Mouse (Mus musculus) E14TG2a.4 (cell line): ENCODE measurements around the gene Dnajb1.
A peak's percentile ranks its signal among the peaks of the same experiment; 100 is the strongest.

ENCODE experiments used
- H3K27me3 ChIP-seq: 2 replicates; pipeline ENCODE4 v1.6.1; 2014; ENCODE audit warnings: low read length, control low read depth; ENCODE audit not compliant: insufficient read depth
- H3K36me3 ChIP-seq: 2 replicates; pipeline ENCODE4 v1.6.1; 2014; ENCODE audit warnings: low read length, control low read depth; ENCODE audit not compliant: insufficient read depth
- H3K4me1 ChIP-seq: replicated peaks from 2 replicates; pipeline ENCODE4 v1.6.1; 2014; ENCODE audit warnings: low read depth, low read length, control low read depth
- H3K4me3 ChIP-seq: replicated peaks from 2 replicates; pipeline ENCODE4 v1.5.1; 2014; ENCODE audit warnings: mild to moderate bottlenecking, low read length
- H3K9me3 ChIP-seq: 2 replicates; pipeline ENCODE4 v1.6.1; 2014; ENCODE audit warnings: low read length, control low read depth
- CTCF ChIP-seq: conservative IDR thresholded peaks from 2 replicates; pipeline ENCODE4 v1.5.1; 2014; ENCODE audit warnings: low read length
- NANOG ChIP-seq: IDR thresholded peaks from 2 replicates; pipeline ENCODE4 v1.6.1; 2014; ENCODE audit warnings: borderline replicate concordance, low read length, mixed read lengths
- POU5F1 ChIP-seq: IDR thresholded peaks from 2 replicates; pipeline ENCODE4 v1.6.1; 2014; ENCODE audit warnings: low read length, borderline replicate concordance

Gene Dnajb1

DNA sequence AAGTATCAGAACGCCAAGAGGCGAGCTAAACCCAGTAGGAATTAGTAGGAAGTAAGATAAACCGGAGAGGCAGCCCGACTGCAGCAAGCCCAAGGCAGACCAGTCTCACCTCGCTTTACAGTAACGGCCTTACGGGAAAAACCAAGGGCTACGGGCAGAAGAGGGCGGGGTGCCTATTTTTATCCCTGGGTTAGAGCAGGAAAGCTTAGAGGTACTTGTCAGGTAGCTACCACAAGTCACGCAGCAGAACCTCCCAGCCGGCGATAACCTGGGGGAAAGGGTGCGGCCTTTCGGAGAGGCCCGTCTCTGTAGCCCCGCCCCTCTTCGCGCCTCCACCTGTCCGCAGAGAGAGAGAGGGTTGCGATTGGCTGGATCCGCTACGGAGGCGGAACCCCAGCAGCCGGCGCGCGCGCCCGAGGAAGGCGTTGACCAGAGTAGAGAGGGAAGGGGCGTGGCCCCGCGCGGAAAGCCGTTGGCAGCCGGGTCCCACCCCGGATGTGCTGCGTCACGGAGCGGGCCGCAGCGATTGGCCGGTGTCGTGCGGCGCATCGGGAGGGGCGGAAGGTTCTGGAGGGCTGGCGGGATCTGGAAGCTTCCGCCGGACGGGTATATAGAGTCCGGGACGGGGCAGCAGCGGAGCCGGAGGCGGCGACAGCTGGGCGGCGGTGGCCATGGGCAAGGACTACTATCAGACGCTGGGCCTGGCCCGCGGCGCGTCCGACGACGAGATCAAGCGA, at the start of gene Dnajb1, which contains the start of gene Tecr:
Gene Dnajb1, plus strand, starts transcription at position 533 of the 737 bp plus-strand sequence.
Gene Tecr, minus strand, starts transcription at position 311 of the 737 bp plus-strand sequence.
- peak within 1 kb of the TSS; percentile 93 for H3K4me3 ChIP-seq
- peaks cover 64% of the 10 kb centered on the region for H3K4me1 ChIP-seq
- TF ChIP-seq POU5F1 = no peak
- H3K36me3 ChIP-seq = peaks cover 38% of the 10 kb centered on the region
- no peaks in the 10 kb centered on the region for H3K27me3 ChIP-seq
- no peaks in the 10 kb centered on the region for H3K9me3 ChIP-seq

DNA sequence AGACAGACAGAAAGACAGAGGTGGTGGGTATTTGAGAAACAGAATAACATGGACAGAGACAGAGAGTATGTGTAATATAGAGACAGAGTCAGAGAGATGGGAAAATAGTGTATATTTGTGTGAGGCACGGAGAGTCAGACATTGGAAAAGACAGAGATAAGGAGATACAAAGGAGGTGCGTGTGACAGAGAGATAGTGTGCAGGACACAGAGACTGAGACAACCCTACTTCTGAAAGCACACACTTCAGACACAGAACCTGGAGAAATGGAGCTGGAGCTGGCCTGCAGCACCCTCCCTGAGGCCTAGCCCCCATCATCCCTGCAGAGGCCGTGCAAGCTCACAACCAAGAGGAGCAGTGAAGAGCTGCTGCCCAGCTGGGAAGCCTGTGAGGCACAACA, 45.3 kb upstream of the Dnajb1 start:
- TF ChIP-seq CTCF (no peak), POU5F1 (no peak), NANOG (no peak)
- Histone ChIP-seq H3K4me1 (peaks cover 15% of the 10 kb centered on the region), H3K27me3 (no peaks in the 10 kb centered on the region), H3K36me3 (no peaks in the 10 kb centered on the region), H3K4me3 (no peak overlapping the region), H3K9me3 (no peaks in the 10 kb centered on the region)

DNA sequence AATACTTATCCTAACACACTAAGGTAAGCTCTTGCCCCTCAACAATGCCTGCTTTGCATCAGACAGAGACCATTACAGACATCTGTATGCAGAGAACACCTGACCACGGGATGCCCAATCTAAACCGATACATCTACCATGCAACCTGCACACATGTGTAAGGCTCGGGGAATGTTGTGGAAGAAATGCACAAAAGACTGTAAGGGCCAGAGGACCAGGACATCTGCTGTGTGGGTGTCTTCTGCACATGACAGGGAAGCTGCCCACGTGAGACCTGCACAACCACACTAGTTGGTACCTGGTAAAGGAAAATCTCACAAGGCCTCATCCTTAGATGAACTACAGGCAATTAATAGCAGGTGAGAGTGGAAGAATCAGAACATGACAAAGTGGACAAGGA, 44.7 kb upstream of the Dnajb1 start:
- H3K4me3 ChIP-seq = no peak overlapping the region
- no peaks in the 10 kb centered on the region for H3K27me3 ChIP-seq
- no peaks in the 10 kb centered on the region for H3K9me3 ChIP-seq
- peaks cover 21% of the 10 kb centered on the region for H3K4me1 ChIP-seq
- TF ChIP-seq CTCF (no peak), NANOG (no peak), POU5F1 (no peak)
- no peaks in the 10 kb centered on the region for H3K36me3 ChIP-seq

DNA sequence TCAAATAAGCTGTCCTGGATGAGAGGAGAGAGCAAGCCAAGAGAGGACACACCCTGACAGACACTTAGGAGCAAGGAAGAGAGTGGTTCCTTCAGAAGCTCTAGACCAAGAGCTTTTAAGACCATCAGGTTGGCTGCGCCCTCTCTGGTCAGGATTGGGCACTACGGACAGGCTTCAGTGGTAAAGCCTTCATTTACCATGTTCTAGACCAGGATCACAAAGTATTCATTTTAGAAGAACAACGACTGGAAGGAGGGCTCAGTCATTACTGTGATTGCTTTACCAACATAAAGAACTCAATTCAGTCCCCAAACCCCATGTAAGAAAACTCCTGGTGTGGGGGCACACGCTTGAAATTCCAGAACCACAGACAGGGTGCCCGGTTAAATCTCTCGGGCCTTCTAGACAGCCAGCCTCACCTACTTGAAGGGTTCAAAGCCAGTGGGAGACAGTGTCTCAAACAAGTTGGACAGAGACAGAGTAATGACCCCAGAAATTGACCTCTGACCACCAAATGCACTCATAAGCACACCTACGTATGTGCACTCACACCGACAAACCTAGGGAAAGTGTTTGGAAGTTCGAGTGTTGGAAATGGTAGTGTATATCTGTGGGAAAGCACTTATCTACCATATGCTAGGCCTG, 42.1 kb upstream of the Dnajb1 start:
- TF ChIP-seq POU5F1 (no peak), NANOG (no peak), CTCF (no peak)
- Histone ChIP-seq H3K27me3 (no peaks in the 10 kb centered on the region), H3K36me3 (peaks cover 20% of the 10 kb centered on the region), H3K4me3 (no peak overlapping the region; the same call in 1 of the 2 replicates), H3K4me1 (peaks cover 42% of the 10 kb centered on the region), H3K9me3 (no peaks in the 10 kb centered on the region)

DNA sequence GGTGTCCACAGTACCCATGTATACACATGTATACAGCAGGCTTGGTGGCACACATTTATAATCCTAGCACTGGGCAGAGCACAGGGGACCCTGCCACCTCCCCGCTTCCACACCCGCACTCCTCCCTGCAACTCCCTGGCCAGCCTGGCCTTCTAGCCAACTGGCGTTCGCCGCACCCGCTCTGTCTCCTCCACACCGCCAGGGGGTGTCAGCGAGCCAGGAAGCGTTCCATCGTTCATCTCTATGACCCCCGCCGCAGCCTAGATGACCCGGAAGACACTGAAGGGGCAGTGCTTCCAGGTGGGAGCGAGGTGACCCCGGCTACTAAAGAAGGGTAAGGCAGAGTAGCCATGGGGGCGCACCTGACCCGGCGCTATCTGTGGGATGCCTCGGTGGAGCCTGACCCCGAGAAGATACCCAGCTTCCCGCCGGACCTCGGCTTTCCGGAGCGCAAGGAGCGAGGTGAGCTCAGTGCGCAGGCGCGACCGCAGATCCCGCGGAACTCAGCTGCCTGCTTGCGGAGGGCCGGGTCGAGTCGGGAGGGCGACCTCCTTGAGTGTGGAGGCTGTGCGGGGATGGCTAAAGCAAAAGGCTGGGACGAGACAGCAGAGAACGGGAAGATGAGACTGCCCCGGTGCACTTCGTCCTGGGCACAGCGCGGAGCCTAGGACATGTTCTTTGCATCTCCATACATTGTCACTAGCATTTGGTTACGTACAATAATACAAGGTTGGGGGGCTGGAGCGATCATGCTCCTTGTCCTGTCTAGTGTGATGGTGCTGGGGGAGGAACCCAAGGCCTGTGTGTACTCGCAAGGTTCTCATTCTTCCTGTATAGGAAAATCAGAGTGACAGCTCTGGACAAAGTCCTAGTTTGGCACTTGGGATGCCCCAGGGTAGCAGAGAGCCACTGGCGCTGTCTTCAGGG, 41.3 kb upstream of the Dnajb1 start, which contains the start of gene Ndufb7:
Gene Ndufb7, plus strand, starts transcription at position 203 of the 927 bp plus-strand sequence.
- Histone ChIP-seq H3K9me3 (no peaks in the 10 kb centered on the region), H3K36me3 (peaks cover 28% of the 10 kb centered on the region), H3K4me3 (peak within 1 kb of the TSS; percentile 90), H3K27me3 (no peaks in the 10 kb centered on the region), H3K4me1 (peaks cover 50% of the 10 kb centered on the region)
- TF ChIP-seq NANOG (no peak), CTCF (peak; percentile 27), POU5F1 (no peak)

DNA sequence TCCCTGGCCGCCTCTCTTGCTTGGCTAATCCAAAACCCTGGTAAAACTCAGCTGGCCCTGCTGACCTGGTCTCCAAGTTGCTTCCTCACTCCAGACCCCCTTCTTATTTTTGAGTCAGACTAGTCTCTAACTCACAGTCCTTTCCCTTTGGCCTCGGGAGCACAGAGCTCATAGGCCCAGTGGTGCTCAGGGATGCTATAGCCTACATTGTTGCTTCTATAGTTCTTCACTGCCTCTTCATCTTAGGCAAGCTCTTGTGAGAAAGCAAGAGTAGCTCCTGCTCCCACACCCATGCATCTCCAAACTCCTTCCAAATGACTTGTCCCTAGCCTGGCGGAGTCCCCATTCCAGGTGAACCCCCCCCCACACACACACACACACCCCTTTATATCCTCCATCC, 40.3 kb upstream of the Dnajb1 start:
- peaks cover 37% of the 10 kb centered on the region for H3K36me3 ChIP-seq
- H3K27me3 ChIP-seq = no peaks in the 10 kb centered on the region
- H3K4me3 ChIP-seq = peak overlapping the region; percentile 90
- H3K9me3 ChIP-seq = no peaks in the 10 kb centered on the region
- no peak for TF ChIP-seq POU5F1
- TF ChIP-seq CTCF = no peak
- no peak for TF ChIP-seq NANOG
- H3K4me1 ChIP-seq = peaks cover 58% of the 10 kb centered on the region

DNA sequence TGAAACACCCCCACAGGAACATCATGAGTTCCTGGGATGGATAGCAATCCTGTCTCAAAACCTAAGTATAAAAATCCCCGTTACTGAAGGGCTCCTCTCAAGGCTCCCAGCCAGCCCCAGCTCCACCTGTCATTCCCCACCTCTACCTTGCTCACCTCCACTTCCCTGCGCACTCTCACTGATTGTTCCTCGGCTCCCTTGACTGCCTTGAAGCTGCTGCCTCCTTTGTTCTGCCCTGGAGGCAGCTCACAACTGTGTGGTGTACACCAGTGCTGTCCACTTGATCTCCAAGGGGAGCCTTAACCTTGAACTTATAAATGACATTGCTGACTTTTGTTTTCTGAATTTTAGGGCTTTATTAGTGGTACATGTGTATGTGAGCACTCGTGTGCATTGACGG, 39.9 kb upstream of the Dnajb1 start:
- H3K36me3 ChIP-seq = peaks cover 41% of the 10 kb centered on the region
- peak; percentile 16; the same call in 1 of the 2 replicates for TF ChIP-seq NANOG
- no peak for TF ChIP-seq CTCF
- H3K4me3 ChIP-seq = peak overlapping the region; percentile 90
- H3K27me3 ChIP-seq = no peaks in the 10 kb centered on the region
- H3K4me1 ChIP-seq = peaks cover 62% of the 10 kb centered on the region
- H3K9me3 ChIP-seq = no peaks in the 10 kb centered on the region

DNA sequence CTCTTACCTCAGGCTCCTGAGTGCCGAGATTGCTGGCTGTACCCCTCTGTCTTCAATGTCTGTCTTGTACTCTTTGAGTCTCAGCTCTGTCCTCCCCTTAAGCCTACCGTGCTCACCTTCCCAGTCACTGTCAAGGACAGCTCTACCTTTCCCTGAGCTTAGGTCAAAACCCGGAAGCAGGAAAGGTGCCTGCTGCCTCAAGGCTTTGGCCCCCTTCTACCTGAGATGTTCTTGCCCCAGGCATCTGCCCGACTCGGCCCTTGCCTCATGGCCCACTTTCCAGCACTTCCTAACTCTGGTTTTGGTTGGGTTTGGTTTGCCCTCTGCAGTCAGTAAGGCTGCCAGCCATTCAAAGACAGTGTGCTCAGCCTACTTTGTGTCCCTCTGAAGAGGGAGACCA, 39.2 kb upstream of the Dnajb1 start:
- peaks cover 47% of the 10 kb centered on the region for H3K36me3 ChIP-seq
- no peak for TF ChIP-seq NANOG
- TF ChIP-seq POU5F1 = no peak
- TF ChIP-seq CTCF = no peak
- H3K4me3 ChIP-seq = no peak overlapping the region
- H3K4me1 ChIP-seq = peaks cover 68% of the 10 kb centered on the region
- no peaks in the 10 kb centered on the region for H3K9me3 ChIP-seq
- no peaks in the 10 kb centered on the region for H3K27me3 ChIP-seq
